Mouse (Mus musculus) bone marrow macrophage, adult 2 months (primary cell): ENCODE results near the gene Htr1a. TPM values are rescaled to one million over a fixed set of nuclear protein-coding genes. Genes with fewer than 3 reads are reported as not detected.

Experiments
- H3K27ac ChIP-seq: 2 replicates; pipeline ENCODE4 v1.5.1; 2012; ENCODE audit warnings: low read depth, low read length; ENCODE audit not compliant: insufficient read depth
- H3K4me1 ChIP-seq: 2 replicates; pipeline ENCODE4 v1.6.1; 2012; ENCODE audit warnings: low read length; ENCODE audit not compliant: control insufficient read depth, insufficient read depth
- H3K4me3 ChIP-seq: 2 replicates; pipeline ENCODE4 v1.5.1; 2012; ENCODE audit warnings: mild to moderate bottlenecking, low read length, moderate library complexity; ENCODE audit not compliant: insufficient read depth
- CTCF ChIP-seq: IDR thresholded peaks from 2 replicates; pipeline ENCODE4 v1.5.1; 2012; ENCODE audit warnings: low read depth, mild to moderate bottlenecking, low read length, moderate library complexity
- POLR2A ChIP-seq: IDR thresholded peaks from 2 replicates; pipeline ENCODE4 v1.6.1; 2012; ENCODE audit warnings: mild to moderate bottlenecking, low read depth, low read length, borderline replicate concordance
- polyA plus RNA-seq: library from polyadenylated mRNA; stranded (reverse); fragments of >200 nt; gene quantifications from 2 replicates; pipeline ENCODE4 v1.2.4, GENCODE M21; 2012; ENCODE audit not compliant: missing spikeins, insufficient read depth, insufficient read length

Htr1a gene
- polyA plus RNA-seq, 1 experiment = not detected

GRCm38 (mm10) chr13:105447695-105448094 is 4.3 kb downstream of the Htr1a start:
- Histone ChIP-seq H3K4me1 (no peaks in the 10 kb centered on the region), H3K4me3 (no peak overlapping the region)
- no peak for TF ChIP-seq POLR2A
- no peak for TF ChIP-seq CTCF

GRCm38 (mm10) chr13:105451536-105451935 is 8.1 kb downstream of the Htr1a start:
- TF ChIP-seq CTCF = no peak
- TF ChIP-seq POLR2A = no peak
- H3K4me3 ChIP-seq = no peak overlapping the region
- H3K4me1 ChIP-seq = no peaks in the 10 kb centered on the region
- no peak overlapping the region for H3K27ac ChIP-seq

More at GRCm38 (mm10) chr13:105447695-105448094, 4.3 kb downstream of the Htr1a start:
- no peak overlapping the region for H3K27ac ChIP-seq

Other genes starting within 250 kb of the Htr1a start
- 29.3 and 33.3 TPM in 2 replicates for gene Rnf180, start 148.8 kb upstream of the Htr1a start, polyA plus RNA-seq